Mouse (Mus musculus): ENCODE results near the gene Gsto1. TPM values are rescaled to one million over a fixed set of nuclear protein-coding genes. Genes with fewer than 3 reads are reported as not detected.

The Gsto1 gene
- total and polyA plus RNA-seq, 3 experiments: 143 to 461 (median 190) TPM

GRCm38 (mm10) chr19:47914191-47914590 is 59.4 kb downstream of the Gsto1 start:
- Histone ChIP-seq H3K4me3 (ENCODE audit: control insufficient read depth in 1 of 2, insufficient read depth in 1 of 2, low read depth in 2 of 2, low read length in 2 of 2) (no peak overlapping the region), H3K27ac (ENCODE audit: control insufficient read depth, low read depth, low read length) (no peak overlapping the region), H3K79me2 (ENCODE audit: control insufficient read depth, insufficient read depth, low read length, poor library complexity) (peaks cover 39% of the 10 kb centered on the region), H3K9me3 (replicated peaks; ENCODE audit: insufficient read depth, low read length) (no peaks in the 10 kb centered on the region), H3K27me3 (ENCODE audit: control insufficient read depth in 1 of 2, insufficient read depth in 2 of 2, low read length in 2 of 2) (no peaks in the 10 kb centered on the region), H3K36me3 (ENCODE audit: control insufficient read depth in 1 of 2, insufficient read depth in 2 of 2, low read length in 2 of 2) (peaks cover 0 to 27% of the 10 kb centered on the region in 2 experiments; a peak in 3 of 4 replicates), H3K4me1 (ENCODE audit: control insufficient read depth in 1 of 2, insufficient read depth in 2 of 2, low read length in 2 of 2) (peaks cover 13 to 37% of the 10 kb centered on the region in 2 experiments), H3K9ac (ENCODE audit: control insufficient read depth, low read depth, low read length, poor library complexity, severe bottlenecking) (no peak overlapping the region)
- DNase-seq (ENCODE audit: low read depth, low spot score): peak; percentile 6
- TF ChIP-seq CTCF (IDR thresholded peaks at IDR 0.05 in 2 of 3, conservative IDR thresholded peaks at IDR 0.05 in 1 of 3; ENCODE audit: control insufficient read depth in 1 of 3, insufficient read depth in 1 of 3, low read depth in 2 of 3, low read length in 3 of 3, poor library complexity in 1 of 3, severe bottlenecking in 1 of 3) (no peak), MAX (IDR thresholded peaks at IDR 0.05; ENCODE audit: low read length) (no peak), ZNF384 (IDR thresholded peaks at IDR 0.05; ENCODE audit: low read depth, low read length) (no peak), USF2 (IDR thresholded peaks at IDR 0.05; ENCODE audit: borderline replicate concordance in 1 of 2, insufficient read depth in 1 of 2, low read depth in 1 of 2, low read length in 2 of 2) (no peak), SIN3A (IDR thresholded peaks at IDR 0.05; ENCODE audit: low read length) (no peak), UBTF (IDR thresholded peaks at IDR 0.05; ENCODE audit: borderline replicate concordance, insufficient read depth, low read depth, low read length) (no peak)

Other genes starting within 250 kb of the Gsto1 start
- gene Col17a1, start 162.9 kb upstream of the Gsto1 start, total RNA-seq (2012; rRNA removed): 0.04 TPM in 1 of 2 replicates, not detected in the other
- not detected for gene Col17a1, start 162.9 kb upstream of the Gsto1 start, polyA plus RNA-seq (2012; ENCODE audit: insufficient read depth in 1 of 2, insufficient read length in 2 of 2, low read depth in 1 of 2, low replicate concordance in 2 of 2, missing spikeins in 1 of 2)
- 74.0 and 80.9 TPM in 2 replicates for gene Sfr1, start 123.3 kb upstream of the Gsto1 start, total RNA-seq (2012; rRNA removed)
- gene Sfr1, start 123.3 kb upstream of the Gsto1 start, polyA plus RNA-seq (2012; ENCODE audit: insufficient read depth in 1 of 2, insufficient read length in 2 of 2, low read depth in 1 of 2, low replicate concordance in 2 of 2, missing spikeins in 1 of 2): 10 to 100 TPM in 1 of 2 experiments, not detected in 1; 91.0 TPM
- not detected in 2 replicates for gene Gsto2, start 10.6 kb downstream of the Gsto1 start, total RNA-seq (2012; rRNA removed)
- under 1 TPM in 1 of 2 experiments, not detected in 1; 0.14 TPM for gene Gsto2, start 10.6 kb downstream of the Gsto1 start, polyA plus RNA-seq (2012; ENCODE audit: insufficient read depth in 1 of 2, insufficient read length in 2 of 2, low read depth in 1 of 2, low replicate concordance in 2 of 2, missing spikeins in 1 of 2)
- 0.12 TPM in 1 of 2 replicates, not detected in the other for gene Cfap43, start 64.3 kb downstream of the Gsto1 start, total RNA-seq (2012; rRNA removed)
- gene Cfap43, start 64.3 kb downstream of the Gsto1 start, polyA plus RNA-seq (2012; ENCODE audit: insufficient read depth in 1 of 2, insufficient read length in 2 of 2, low read depth in 1 of 2, low replicate concordance in 2 of 2, missing spikeins in 1 of 2): under 1 TPM in 1 of 2 experiments, not detected in 1; 0.10 TPM
- gene Itprip, start 64.3 kb downstream of the Gsto1 start, total RNA-seq (2012; rRNA removed): 25.4 and 26.9 TPM in 2 replicates
- gene Itprip, start 64.3 kb downstream of the Gsto1 start, polyA plus RNA-seq (2012; ENCODE audit: insufficient read depth in 1 of 2, insufficient read length in 2 of 2, low read depth in 1 of 2, low replicate concordance in 2 of 2, missing spikeins in 1 of 2): 10 to 100 TPM in 1 of 2 experiments, not detected in 1; 26.3 TPM
- gene Cfap58, start 82.7 kb downstream of the Gsto1 start, total RNA-seq (2012; rRNA removed): not detected in 2 replicates
- gene Cfap58, start 82.7 kb downstream of the Gsto1 start, polyA plus RNA-seq (2012; ENCODE audit: insufficient read depth in 1 of 2, insufficient read length in 2 of 2, low read depth in 1 of 2, low replicate concordance in 2 of 2, missing spikeins in 1 of 2): not detected